Mouse (Mus musculus): ENCODE results near the gene Galm. TPM values are rescaled to one million over a fixed set of nuclear protein-coding genes. Genes with fewer than 3 reads are reported as not detected.
A peak's percentile ranks its signal among the peaks of the same experiment; 100 is the strongest.

The Galm gene
- total and polyA plus RNA-seq, 2 experiments from 2014 or later, result 1.9 to 2.4 TPM

GRCm38 (mm10) chr17:80105348-80105978 is 21.8 kb upstream of the Galm start:
- no peak for TF ChIP-seq CTCF (IDR thresholded peaks at IDR 0.05; ENCODE audit: low read depth)
- no peak for DNase-seq (ENCODE audit: low spot score)
- Histone ChIP-seq H3K36me3 (ENCODE audit: insufficient read depth, low read length) (no peaks in the 10 kb centered on the region), H3K4me3 (ENCODE audit: low read length) (no peak overlapping the region), H3K9me3 (ENCODE audit: low read length) (no peaks in the 10 kb centered on the region), H3K4me2 (ENCODE audit: low read depth, low read length) (no peak overlapping the region), H3K9ac (replicated peaks; ENCODE audit: low read length) (no peak overlapping the region), H3K27ac (no peak overlapping the region), H3K27me3 (ENCODE audit: insufficient read depth, low read length) (no peaks in the 10 kb centered on the region), H3K4me1 (ENCODE audit: insufficient read depth, low read length) (no peaks in the 10 kb centered on the region)
- ATAC-seq, result no peak
- 84% methylated on average over 10 of the region's 10 CpGs for WGBS

- Histone ChIP-seq H3K9ac (replicated peaks; ENCODE audit: low read length) (no peak overlapping the region), H3K9me3 (ENCODE audit: low read length) (no peaks in the 10 kb centered on the region), H3K4me1 (ENCODE audit: insufficient read depth, low read length) (no peaks in the 10 kb centered on the region), H3K27me3 (ENCODE audit: insufficient read depth, low read length) (no peaks in the 10 kb centered on the region), H3K4me3 (ENCODE audit: low read length) (no peak overlapping the region), H3K4me2 (ENCODE audit: low read depth, low read length) (no peak overlapping the region), H3K36me3 (ENCODE audit: insufficient read depth, low read length) (no peaks in the 10 kb centered on the region), H3K27ac (no peak overlapping the region)
- no peak for ATAC-seq
- DNase-seq (ENCODE audit: low spot score), result no peak
- 86% methylated on average over 5 of the region's 5 CpGs for WGBS
- no peak for TF ChIP-seq CTCF (IDR thresholded peaks at IDR 0.05; ENCODE audit: low read depth)
These were observed 14.5 kb upstream of the Galm start for GRCm38 (mm10) chr17:80112665-80113305.

DNA sequence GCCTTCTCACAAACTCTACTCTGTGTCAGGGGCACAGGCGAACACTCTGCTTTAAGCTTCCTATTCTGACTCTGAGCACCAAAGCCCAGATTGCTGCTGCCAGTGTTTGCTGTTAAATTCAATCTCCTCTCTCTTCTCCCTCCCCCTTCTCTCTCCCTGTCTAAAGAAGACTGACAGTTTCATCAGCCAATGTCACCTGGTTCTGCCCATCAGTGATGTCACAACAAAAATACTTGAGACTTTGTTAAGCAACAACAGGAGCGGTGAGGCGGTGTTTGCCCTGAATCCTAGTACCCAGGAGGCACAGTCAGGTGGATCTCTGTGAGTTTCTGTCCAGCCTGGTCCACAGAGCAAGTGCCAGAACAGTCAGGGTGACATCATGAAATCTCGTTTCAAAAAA is 13.8 kb upstream of the Galm start:
- no peak overlapping the region for H3K9ac ChIP-seq (replicated peaks; ENCODE audit: low read length)

GRCm38 (mm10) chr17:80120396-80120795 is 6.9 kb upstream of the Galm start:
- no peak for TF ChIP-seq CTCF (IDR thresholded peaks at IDR 0.05; ENCODE audit: low read depth)
- Histone ChIP-seq H3K4me3 (ENCODE audit: low read length) (no peak overlapping the region), H3K9ac (replicated peaks; ENCODE audit: low read length) (no peak overlapping the region), H3K9me3 (ENCODE audit: low read length) (no peaks in the 10 kb centered on the region), H3K4me1 (ENCODE audit: insufficient read depth, low read length) (no peaks in the 10 kb centered on the region), H3K36me3 (ENCODE audit: insufficient read depth, low read length) (no peaks in the 10 kb centered on the region), H3K27me3 (ENCODE audit: insufficient read depth, low read length) (no peaks in the 10 kb centered on the region), H3K4me2 (ENCODE audit: low read depth, low read length) (no peak overlapping the region), H3K27ac (no peak overlapping the region)
- ATAC-seq (no peak), DNase-seq (ENCODE audit: low spot score) (peak; percentile 3)
- WGBS, result 66% methylated on average over 3 of the region's 3 CpGs

More for the DNA sequence above, 13.8 kb upstream of the Galm start:
- 79% methylated on average over 4 of the region's 4 CpGs for WGBS
- no peaks in the 10 kb centered on the region for H3K36me3 ChIP-seq (ENCODE audit: insufficient read depth, low read length)
- no peaks in the 10 kb centered on the region for H3K9me3 ChIP-seq (ENCODE audit: low read length)
- H3K27ac ChIP-seq, result no peak overlapping the region
- no peaks in the 10 kb centered on the region for H3K27me3 ChIP-seq (ENCODE audit: insufficient read depth, low read length)
- H3K4me2 ChIP-seq (ENCODE audit: low read depth, low read length), result no peak overlapping the region
- no peaks in the 10 kb centered on the region for H3K4me1 ChIP-seq (ENCODE audit: insufficient read depth, low read length)
- no peak overlapping the region for H3K4me3 ChIP-seq (ENCODE audit: low read length)
- DNase-seq (ENCODE audit: low spot score) (no peak), ATAC-seq (no peak)
- TF ChIP-seq CTCF (IDR thresholded peaks at IDR 0.05; ENCODE audit: low read depth), result no peak

- Histone ChIP-seq H3K36me3 (ENCODE audit: insufficient read depth, low read length) (no peaks in the 10 kb centered on the region), H3K9me3 (ENCODE audit: low read length) (no peaks in the 10 kb centered on the region), H3K4me1 (ENCODE audit: insufficient read depth, low read length) (no peaks in the 10 kb centered on the region), H3K27ac (no peak overlapping the region), H3K4me3 (ENCODE audit: low read length) (no peak overlapping the region), H3K9ac (replicated peaks; ENCODE audit: low read length) (no peak overlapping the region), H3K27me3 (ENCODE audit: insufficient read depth, low read length) (no peaks in the 10 kb centered on the region), H3K4me2 (ENCODE audit: low read depth, low read length) (no peak overlapping the region)
- WGBS, result 65% methylated on average over 1 of the region's 1 CpGs
- no peak for TF ChIP-seq CTCF (IDR thresholded peaks at IDR 0.05; ENCODE audit: low read depth)
- DNase-seq (ENCODE audit: low spot score), result no peak
- ATAC-seq, result no peak
These were observed 5.4 kb upstream of the Galm start for GRCm38 (mm10) chr17:80121833-80122232.

- H3K9me3 ChIP-seq (ENCODE audit: low read length), result no peaks in the 10 kb centered on the region
- H3K27me3 ChIP-seq (ENCODE audit: insufficient read depth, low read length), result no peaks in the 10 kb centered on the region
- H3K36me3 ChIP-seq (ENCODE audit: insufficient read depth, low read length), result no peaks in the 10 kb centered on the region
- no peak overlapping the region for H3K4me2 ChIP-seq (ENCODE audit: low read depth, low read length)
- ATAC-seq (no peak), DNase-seq (ENCODE audit: low spot score) (no peak)
- no peaks in the 10 kb centered on the region for H3K4me1 ChIP-seq (ENCODE audit: insufficient read depth, low read length)
- TF ChIP-seq CTCF (IDR thresholded peaks at IDR 0.05; ENCODE audit: low read depth), result no peak
- H3K4me3 ChIP-seq (ENCODE audit: low read length), result no peak overlapping the region
- 92% methylated on average over 5 of the region's 5 CpGs for WGBS
- H3K27ac ChIP-seq, result no peak overlapping the region
- H3K9ac ChIP-seq (replicated peaks; ENCODE audit: low read length), result no peak overlapping the region
These were observed 2.1 kb upstream of the Galm start for GRCm38 (mm10) chr17:80124985-80125750.

All from hindbrain, postnatal 0 days (tissue).